Mouse (Mus musculus) testis, adult 2 months (tissue): Measurements from ENCODE around the gene Gm15517.

Experiments
- CTCF ChIP-seq: fragments of 200-500 bp; IDR thresholded peaks from 2 replicates; pipeline ENCODE4 v1.5.1; 2012; ENCODE audit warnings: low read depth, mild to moderate bottlenecking, inconsistent platforms, low read length, moderate library complexity; ENCODE audit not compliant: control insufficient read depth, insufficient read depth, insufficient replicate concordance
- POLR2A ChIP-seq: fragments of 200-500 bp; IDR thresholded peaks from 2 replicates; pipeline ENCODE4 v1.6.1; 2012; ENCODE audit warnings: low read depth, mild to moderate bottlenecking, inconsistent platforms, low read length, moderate library complexity; ENCODE audit not compliant: control insufficient read depth

- TF ChIP-seq CTCF (no peak), POLR2A (no peak)
These were observed 11.3 kb downstream of the Gm15517 start for GRCm38 (mm10) chr7:44272546-44272945.
